Mouse (Mus musculus) ZHBTc4 (cell line): ENCODE measurements around the gene Glud1.

ENCODE experiments used
- DNase-seq: peaks from one replicate; pipeline ENCODE4 v3.0.0-alpha.2; 2011; ENCODE audit warnings: low read depth, low spot score

The Glud1 gene

DNA sequence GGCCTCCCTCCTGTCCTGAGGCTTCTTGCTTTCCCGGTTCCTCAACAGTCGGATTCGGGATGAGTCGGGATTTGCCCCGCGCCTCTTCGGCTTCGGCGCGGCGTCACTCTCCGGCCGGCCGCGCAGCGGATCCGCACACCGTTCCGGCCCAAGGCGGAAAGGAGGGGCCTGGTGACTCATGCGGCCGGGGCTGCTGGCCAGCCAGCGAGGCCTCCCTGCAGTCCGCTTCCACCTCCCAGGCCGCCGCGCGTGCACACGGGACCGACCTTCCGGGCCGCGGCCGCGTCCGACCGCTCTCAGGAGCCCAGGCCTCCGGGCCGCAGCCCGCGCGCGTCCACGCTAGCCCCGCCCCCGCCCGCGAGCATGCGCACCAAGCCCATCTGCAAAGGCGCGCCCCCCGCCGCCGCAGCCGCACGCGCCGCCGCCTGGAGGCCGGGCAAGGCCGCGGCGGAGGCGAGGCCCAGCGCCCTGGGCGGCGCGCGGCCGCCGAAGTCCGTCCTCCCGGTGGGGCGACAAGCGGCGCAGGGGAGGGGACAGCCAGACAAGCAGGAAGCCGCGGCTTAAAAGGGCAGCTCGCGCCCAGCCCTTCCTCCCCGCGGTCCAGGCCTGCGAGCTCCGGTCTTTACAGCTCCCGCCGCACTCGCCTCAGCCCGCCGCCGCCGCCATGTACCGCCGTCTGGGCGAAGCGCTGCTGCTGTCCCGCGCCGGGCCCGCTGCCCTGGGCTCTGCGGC is at the start of gene Glud1, which contains the start of gene Shld2:
TSS of gene Glud1 (plus strand) at position 494 of the 732 bp plus-strand sequence.
TSS of gene Shld2 (minus strand) at position 260 of the 732 bp plus-strand sequence.
- DNase-seq = peak; percentile 97

DNA sequence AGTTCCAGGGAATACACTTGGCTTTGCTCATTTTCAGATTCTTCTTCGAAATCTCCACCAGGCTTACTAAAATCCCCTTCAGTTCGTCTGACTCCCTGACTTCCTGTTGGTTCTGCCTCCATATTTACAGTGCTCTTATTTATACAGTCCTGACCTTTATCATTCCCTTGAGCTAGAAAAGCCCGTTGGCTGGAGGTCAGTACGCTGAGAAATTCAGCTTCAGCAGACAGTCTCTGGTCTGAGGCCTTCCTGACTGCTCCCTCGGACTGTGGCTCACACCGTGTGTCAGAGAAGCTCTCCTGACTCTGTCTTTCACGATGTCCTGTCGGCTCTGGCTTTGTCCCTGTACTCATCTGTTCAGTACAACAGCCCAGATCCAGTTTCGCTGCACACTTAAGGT is 42.5 kb upstream of the Glud1 start:
- DNase-seq = peak; percentile 62

DNA sequence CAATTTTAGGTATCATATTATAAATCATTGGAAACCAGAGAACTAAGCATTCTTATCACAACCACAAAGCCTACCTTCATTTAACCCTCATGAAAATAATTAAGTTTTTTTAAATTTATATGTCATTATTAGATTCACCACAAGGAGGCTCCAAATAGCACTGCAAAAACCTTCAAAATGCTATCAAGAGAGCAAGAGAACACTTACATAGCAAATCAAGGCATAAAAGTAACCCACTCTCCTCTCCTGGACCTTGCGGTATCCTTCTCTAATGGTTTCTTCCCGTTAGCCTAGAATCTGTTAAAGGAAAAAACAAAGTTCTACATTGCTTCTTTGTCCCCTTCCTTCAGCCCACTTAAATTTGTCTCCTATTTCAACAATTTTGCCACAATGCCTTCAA is 37.2 kb upstream of the Glud1 start:
- peak; percentile 58 for DNase-seq

DNA sequence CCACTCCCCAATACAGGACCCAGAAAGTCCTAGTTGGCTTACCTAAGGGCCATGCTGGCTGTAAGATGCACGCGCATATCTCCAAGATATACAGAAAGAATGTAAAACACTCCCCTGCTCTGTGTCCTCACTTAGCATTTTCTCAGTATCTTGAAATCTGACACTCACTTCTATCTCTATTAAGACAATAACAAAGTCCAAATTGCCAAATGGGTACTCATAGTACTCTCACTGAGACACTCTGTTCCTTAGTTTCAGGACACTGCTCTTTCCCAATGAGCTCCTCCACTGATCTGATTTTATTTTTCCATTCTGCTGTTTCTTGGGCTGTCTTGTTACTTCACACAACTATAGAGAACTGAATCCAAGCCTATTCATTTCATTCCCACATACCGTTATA is 36.4 kb upstream of the Glud1 start:
- no peak for DNase-seq

DNA sequence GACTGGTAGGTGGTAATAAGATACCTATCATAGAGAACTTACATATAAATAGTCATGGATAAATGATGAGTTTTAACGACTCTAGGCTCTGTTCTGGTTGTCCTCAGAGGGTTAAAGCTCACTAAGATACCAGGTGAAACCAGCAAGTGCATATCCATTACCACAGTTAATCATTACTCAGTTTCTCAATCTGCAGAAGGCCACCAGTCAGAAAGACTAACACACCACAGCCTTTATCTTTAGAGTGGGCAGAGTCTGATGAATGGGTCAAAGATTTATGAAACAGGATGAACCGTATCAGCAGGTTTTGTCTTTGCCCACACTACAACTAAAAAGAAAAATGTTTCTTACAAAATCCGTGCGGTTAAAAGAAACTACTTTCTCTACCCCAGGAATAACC is 35.3 kb upstream of the Glud1 start:
- no peak for DNase-seq

DNA sequence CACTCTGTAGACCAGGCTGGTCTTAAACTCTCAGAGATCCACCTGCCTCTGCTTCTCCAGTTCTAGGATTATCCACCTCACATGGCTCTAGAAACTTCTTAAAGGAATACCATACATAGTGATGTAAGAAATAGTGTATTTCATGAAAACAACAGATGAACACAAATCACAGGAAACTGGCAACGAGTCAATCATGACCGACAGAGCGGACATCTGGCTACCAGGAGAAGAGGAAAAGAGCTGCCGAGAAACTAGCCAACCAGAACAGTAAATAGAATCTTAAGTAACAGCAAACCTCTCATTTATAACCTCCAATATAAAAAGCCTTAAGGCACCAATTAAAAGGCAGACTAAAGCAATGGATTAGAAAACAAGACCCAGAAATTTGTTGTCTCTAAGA is 30.8 kb upstream of the Glud1 start:
- no peak for DNase-seq

DNA sequence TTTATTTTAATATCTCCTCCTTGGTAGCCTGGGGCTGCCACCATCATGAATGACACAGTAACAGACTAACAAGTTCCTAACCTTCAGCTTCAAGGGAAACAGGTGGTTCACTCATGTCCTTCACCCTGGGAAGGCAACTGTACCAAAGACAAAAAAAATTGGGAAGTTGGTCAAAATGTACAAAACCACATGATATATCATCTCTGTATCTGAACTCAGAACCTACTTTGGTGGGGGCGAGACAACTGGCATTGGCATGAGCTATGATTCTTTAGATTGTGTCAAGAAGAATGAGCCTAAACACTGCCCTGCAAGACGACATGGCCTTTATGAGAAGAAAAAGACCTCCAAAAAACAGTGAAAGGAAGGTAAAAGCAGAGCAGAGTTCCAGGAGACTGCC is 29.7 kb upstream of the Glud1 start:
- DNase-seq = no peak

DNA sequence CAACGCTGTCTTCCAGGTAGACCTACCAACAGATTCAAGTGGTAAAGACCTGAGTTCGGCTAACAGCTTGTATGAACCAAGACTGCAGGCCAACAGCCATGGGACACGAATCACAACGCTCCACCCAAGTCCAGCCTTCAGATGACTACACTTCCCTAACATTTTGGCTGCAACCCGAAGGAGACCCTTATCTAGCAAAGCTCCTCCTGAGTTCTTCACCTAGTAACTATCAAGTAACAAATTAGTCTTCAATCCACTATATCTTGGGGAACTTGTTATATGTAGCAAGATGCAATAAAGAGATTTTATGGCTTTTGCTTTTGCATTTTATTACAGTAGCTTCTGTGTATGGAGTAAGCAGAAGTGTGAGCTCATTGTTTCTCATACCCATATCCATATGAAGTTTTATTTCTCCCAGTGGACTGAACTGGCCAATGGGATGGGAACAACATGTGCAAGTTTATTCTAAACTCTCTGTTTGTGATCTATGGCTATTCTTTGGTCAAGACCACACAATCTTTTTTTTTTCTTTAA is 28.7 kb upstream of the Glud1 start:
- DNase-seq = no peak

DNA sequence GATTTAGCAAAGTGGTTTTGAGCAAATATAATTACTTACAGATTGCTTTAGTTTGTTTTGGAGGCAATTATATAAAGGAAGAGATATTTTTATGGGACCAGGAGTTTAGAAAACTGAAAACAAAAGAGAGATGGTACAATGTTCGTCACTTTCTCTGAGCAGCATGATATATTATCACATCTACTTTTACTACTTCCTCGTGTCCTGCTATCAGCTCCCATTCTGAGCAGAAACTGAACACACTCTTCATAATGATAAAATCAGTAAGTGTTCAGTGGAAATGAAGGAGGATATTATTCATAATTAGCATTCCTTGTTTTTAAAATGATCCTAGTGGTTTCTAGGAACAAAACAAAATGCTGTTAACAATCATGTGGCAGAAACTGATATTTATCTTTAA is 22.1 kb upstream of the Glud1 start:
- no peak for DNase-seq

DNA sequence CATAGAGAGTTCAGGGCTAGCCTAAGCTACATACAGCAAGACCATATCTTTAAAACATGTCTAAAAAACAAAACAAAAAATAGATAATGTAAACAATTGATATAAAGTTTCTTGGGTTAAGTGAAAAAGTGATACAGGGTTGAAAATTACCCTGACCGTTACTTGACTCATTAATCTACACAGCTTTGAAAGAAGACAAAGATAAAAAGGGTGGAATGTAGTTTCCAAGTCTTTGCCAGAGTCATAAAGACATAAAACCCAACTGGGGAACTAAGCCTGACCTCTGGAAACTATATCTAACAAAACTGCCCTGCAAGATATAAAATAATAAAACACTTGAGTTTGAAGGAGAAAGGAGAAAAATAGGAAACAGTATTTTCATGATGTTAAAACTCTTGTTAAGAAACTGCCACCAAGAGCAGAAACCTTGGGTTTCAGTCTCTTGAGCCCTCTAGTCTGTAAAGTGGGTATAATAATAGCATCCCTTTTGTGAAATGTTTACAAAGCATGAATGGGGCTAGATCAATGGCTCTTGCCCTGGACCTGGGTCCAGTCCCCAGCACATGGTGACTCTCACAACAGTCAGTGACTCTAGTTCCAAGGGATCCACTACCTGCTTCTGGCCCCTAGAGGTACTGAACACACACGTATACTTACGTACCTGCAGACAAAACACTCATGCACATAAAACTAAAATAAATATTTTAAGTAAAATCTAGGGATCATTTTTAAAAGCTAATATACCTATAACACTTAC is 21.1 kb upstream of the Glud1 start:
- DNase-seq = no peak

DNA sequence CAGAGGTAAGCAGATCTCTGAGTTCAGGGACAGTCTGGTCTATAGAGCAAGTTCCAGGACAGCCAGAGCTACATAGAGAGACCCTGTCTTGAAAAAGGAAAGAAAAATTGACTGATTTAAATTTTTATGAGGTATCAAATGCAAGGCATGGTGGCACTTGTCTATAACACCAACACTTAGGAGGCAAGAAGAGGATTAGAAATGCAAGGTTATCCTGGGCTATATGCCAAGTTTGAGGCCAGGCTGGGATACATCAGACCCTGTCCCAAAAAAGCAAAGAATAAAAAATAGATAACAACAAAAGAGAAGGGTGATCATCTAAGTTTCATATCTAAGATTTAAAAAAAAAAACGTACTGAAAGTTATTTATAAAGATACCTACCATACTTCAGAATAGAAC is 20.3 kb upstream of the Glud1 start:
- DNase-seq = no peak

DNA sequence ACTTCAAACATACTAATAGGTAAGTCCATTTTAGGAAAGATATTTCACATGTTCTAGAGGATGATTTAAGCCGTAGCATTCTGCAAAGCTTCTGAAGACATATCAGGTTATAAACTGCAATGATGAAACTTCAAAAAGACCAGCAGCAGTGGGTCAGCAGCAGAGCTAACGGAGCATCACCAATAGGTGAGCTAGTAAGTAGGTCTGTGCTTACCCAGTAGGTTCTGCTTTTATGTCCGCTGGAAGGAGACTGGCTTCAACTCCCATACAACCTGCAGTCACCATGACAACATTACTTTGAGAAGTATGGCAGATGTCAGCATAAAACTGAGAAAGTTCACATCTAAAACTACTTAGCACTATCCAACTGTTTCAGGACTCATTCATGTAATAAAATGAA is 16.9 kb upstream of the Glud1 start:
- DNase-seq = no peak

DNA sequence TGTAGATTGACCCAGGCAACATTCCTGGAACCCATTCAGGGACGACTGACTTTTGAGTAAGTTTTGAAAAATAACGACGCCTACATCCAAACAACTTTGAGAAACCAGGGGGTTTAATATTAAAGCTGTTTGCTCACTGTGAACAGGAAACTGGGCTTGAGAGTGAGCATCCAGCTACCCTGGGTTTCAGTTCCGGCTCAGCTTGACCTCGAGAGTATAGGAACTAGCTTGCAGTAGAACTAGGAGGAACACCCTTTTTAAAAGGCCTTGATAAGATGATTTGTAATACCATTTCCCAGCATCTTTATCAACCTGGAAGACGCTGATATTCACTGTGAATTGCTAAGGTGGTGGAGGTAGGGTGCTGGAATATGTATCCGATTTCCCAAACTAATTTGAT is 14.2 kb upstream of the Glud1 start:
- no peak for DNase-seq

DNA sequence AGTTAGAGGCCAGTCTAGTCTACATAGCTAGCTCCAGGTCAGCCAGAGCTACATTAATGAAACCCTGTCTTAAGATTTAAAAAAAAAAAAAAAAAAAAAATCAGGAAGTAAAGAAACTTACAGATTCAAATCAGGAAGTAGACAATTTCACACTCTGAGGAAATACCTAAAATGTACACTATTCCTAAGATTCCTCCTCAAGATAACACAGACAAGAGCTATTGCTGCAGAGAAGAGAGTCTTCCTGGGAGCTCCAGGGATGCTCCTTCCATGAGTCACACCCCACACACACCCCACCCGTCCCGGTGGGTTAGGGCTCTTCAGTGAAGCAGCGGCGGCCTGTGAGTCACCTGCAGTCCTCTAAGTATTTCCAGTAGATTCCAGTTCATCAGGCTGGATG is 13.5 kb upstream of the Glud1 start:
- peak; percentile 48 for DNase-seq

DNA sequence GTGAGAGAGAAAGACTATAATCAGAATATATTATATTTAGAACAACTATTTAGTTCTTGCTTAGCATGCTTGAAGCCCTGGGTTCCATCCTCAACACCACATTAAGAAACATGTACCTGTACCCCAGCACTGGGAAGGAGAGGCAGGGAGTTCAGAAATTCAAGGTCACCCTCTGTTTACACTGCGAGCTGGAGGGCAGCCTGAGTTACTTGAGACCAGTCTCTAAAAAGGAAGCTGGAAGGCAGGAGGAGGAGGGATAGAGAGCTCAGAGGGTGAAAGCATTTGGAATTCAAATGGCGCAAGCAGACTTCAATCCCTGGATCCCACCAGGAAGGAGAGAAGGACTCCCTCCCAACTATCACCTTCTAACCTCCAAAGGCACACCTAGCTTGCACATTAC is 12.9 kb upstream of the Glud1 start:
- DNase-seq = peak; percentile 45

DNA sequence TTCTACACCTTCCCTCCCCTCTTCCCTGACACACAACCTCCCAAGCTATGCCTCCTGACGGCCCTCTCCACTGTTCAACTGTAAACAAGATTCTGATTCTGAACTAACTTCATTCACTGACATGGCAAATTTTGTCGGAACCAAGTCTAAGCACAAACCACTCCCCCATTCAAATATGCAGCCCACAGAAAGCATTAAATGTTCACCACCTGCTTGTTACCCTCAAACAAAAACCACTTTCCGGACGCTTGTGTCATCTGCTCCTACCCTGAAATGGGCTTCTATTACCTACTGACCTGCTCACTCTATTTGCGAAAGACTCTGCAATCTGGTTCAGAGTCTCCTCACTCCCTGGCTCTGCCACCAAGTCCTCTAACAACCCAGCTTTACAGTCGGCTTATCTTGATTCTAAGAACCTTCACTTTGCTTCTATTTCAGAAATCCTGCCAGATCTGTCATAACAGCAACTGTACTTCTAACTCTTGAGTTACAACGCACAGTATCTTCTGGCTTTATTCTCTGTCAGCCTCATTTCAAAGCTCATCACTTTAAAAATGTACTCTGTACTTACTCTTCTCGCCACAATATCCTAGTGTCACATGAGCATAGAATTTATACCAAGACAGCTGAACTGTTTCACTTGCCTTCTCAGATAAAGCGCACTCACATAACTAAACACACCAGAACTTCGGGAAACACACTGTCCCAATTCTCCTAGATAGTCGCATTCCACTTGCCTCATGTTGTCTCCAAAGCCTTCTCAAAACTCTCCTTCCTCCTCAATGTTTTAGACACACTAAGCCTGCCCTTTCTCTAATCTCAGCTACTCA is 11.4 kb upstream of the Glud1 start:
- DNase-seq = no peak

DNA sequence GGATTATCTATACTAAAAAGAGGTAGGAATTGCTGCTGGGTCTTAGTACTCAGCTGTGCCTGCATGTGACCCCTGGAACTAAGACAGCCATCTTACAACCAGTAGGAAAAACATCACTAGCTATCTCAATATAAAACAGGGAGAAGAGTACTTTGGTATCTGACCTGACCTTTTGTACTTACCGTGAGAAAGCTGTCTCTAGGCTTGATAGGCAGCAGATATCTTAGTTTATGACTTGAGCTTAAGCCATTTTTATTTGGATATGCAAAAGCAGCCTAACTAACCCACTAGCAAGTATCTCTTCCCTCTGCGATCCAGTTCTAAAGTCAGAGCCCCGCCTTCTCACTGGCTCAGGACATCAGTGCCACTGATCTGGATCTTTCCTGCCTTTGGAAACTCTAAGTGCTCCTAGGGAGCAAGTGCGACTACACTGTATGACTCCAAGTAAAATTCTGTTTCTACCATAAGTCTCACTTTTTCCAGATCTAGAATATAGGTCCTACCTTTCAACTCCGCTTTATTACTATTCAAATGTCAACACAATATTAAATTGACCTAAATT is 7.8 kb upstream of the Glud1 start:
- peak; percentile 33 for DNase-seq

DNA sequence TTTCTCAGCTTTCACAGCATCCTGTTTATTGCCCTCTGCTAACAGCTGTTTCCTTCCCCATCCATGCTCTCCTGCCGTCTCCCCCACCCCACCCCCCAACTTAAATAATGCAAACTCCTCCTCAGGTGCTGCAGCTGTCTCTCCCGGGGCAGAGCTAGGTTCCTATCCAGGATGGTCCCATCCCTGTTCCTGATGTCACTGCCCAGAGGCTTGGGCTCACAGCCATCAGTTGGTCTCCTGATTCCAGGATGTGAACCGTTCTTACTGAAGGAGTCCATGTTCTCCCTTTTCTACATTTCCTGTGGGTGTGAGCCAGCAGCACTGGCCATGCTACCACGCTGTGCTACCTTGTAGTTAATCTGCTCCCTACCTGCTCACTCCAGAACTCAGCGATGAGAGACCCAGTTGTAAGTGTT is 7.3 kb upstream of the Glud1 start:
- peak; percentile 35 for DNase-seq

DNA sequence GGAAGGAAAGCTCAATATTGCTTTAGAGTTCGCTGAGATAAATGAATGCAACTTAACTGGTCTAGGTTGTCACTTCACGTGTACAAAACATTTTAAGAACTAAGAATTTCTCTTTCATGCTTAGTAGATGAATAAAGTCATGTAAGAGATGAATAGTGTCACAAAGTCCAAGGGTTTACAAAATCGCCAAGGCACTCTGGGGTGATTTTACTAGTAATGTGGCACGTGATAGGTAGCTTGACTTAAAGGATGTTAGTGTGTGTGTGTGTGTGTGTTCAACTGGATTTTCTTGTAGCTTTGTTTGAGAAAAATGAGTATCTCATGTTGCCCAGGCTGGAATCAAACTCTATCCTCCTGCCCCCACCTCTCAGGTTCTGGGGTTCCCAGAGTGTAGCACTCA is 1.3 kb upstream of the Glud1 start:
- no peak for DNase-seq

DNA sequence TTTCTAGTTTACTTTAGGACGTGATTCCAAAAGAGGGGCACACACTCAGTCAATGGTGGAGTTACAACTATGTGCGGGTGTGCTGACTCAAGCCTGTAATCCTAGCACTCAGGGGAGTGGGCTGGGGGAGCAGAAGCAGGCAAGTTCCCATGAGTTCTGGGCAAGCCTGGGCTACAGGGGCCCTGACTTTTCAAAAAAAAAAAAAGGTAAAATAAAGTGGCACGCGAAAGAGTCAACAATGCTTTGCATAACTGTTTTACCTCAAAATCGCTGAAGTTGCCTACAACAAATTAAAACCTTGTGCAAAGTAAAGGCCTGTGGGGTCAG is 657 bp upstream of the Glud1 start:
- DNase-seq = no peak

DNA sequence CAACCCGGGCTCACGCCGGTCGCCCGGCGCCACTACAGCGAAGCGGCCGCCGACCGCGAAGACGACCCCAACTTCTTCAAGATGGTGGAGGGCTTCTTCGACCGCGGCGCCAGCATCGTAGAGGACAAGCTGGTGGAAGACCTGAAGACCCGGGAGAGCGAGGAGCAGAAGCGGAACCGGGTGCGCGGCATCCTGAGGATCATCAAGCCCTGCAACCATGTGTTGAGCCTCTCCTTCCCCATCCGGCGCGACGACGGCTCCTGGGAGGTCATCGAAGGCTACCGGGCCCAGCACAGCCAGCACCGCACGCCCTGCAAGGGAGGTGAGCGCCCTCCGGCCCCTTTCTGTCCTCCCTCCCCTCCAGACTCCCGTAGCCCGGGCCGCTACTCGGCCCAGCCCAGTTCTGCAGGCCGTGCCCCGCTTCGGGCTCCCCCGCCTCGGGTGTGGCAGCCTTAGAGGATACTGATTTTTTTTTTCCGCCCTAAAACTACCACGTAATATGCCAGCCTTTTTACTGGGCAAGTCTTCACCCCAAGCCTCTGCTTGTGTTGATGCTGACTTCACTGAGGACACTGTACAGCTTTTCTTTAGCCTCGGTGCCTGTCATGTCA is 599 bp downstream of the Glud1 start:
- peak; percentile 58 for DNase-seq
